Mouse (Mus musculus): Measurements from ENCODE around the gene Gbp9.

GRCm38 (mm10) chr5:105154049-105154448, 14.7 kb upstream of the Gbp9 start:
- no peak for TF ChIP-seq CTCF (IDR thresholded peaks at IDR 0.05; ENCODE audit: low read depth)
- TF ChIP-seq EP300 (IDR thresholded peaks at IDR 0.05; ENCODE audit: low read depth): no peak

All from liver, embryonic 14.5 days (tissue).